Mouse (Mus musculus) G1E-ER4 (cell line): Measurements from ENCODE around the gene Stat5b. TPM values are rescaled to one million over a fixed set of nuclear protein-coding genes. Genes with fewer than 3 reads are reported as not detected.

Experiments used
- GATA1 ChIP-seq: IDR thresholded peaks from one replicate; pipeline ENCODE4 v1.8.0; 2012; ENCODE audit warnings: low read length, inconsistent platforms
- polyA plus RNA-seq: library from polyadenylated mRNA; stranded (reverse); fragments of >175 nt; gene quantifications from 2 replicates; pipeline ENCODE4 v1.2.3, GENCODE M21; 2012

Gene Stat5b
- polyA plus RNA-seq, 1 experiment = 31.7 TPM

- TF ChIP-seq GATA1 = no peak
Observed at GRCm38 (mm10) chr11:100853018-100853417, 2.5 kb upstream of the Stat5b start.

GRCm38 (mm10) chr11:100852088-100852487, 1.6 kb upstream of the Stat5b start:
- no peak for TF ChIP-seq GATA1

GRCm38 (mm10) chr11:100850778-100851528, 429 bp upstream of the Stat5b start:
- TF ChIP-seq GATA1 = no peak

- TF ChIP-seq GATA1 = no peak
Observed at GRCm38 (mm10) chr11:100849456-100850037, 977 bp downstream of the Stat5b start.

- no peak for TF ChIP-seq GATA1
Observed at GRCm38 (mm10) chr11:100848789-100849379, 1.6 kb downstream of the Stat5b start.

GRCm38 (mm10) chr11:100848080-100848479, 2.4 kb downstream of the Stat5b start:
- no peak for TF ChIP-seq GATA1

GRCm38 (mm10) chr11:100847572-100847971, 3.0 kb downstream of the Stat5b start:
- no peak for TF ChIP-seq GATA1

- TF ChIP-seq GATA1 = no peak
Observed at GRCm38 (mm10) chr11:100845793-100846192, 4.7 kb downstream of the Stat5b start.

GRCm38 (mm10) chr11:100844121-100844520, 6.4 kb downstream of the Stat5b start:
- no peak for TF ChIP-seq GATA1

- TF ChIP-seq GATA1 = no peak
Observed at GRCm38 (mm10) chr11:100843070-100843669, 7.4 kb downstream of the Stat5b start.

- TF ChIP-seq GATA1 = no peak
Observed at GRCm38 (mm10) chr11:100842025-100842424, 8.5 kb downstream of the Stat5b start.

GRCm38 (mm10) chr11:100840866-100841265, 9.7 kb downstream of the Stat5b start:
- TF ChIP-seq GATA1 = no peak

- TF ChIP-seq GATA1 = no peak
Observed at GRCm38 (mm10) chr11:100839523-100839922, 11.0 kb downstream of the Stat5b start.

- no peak for TF ChIP-seq GATA1
Observed at GRCm38 (mm10) chr11:100838894-100839293, 11.6 kb downstream of the Stat5b start.

GRCm38 (mm10) chr11:100836923-100837702, 13.4 kb downstream of the Stat5b start:
- no peak for TF ChIP-seq GATA1

- no peak for TF ChIP-seq GATA1
Observed at GRCm38 (mm10) chr11:100833466-100833865, 17.1 kb downstream of the Stat5b start.

- no peak for TF ChIP-seq GATA1
Observed at GRCm38 (mm10) chr11:100831396-100831795, 19.1 kb downstream of the Stat5b start.
